Mouse (Mus musculus) MEL (cell line): Measurements from ENCODE around the gene Mylk. TPM values are rescaled to one million over a fixed set of nuclear protein-coding genes. Genes with fewer than 3 reads are reported as not detected.

Experiments
- DNase-seq: peaks from one replicate; pipeline ENCODE4 v3.0.0; 2011; ENCODE audit warnings: low read depth, low spot score
- H3K27ac ChIP-seq: 2 replicates; pipeline ENCODE4 v1.5.1; 2012; ENCODE audit warnings: low read depth, mild to moderate bottlenecking, control low read depth, low read length, moderate library complexity; ENCODE audit not compliant: control insufficient read depth
- H3K27me3 ChIP-seq, 2 experiments: fragments of 150-350 bp in 1 of 2; sonication (generic) in 1 of 2; 2 replicates each; pipeline ENCODE4 v1.6.1; 2012; ENCODE audit warnings: low read length in 2 of 2, mild to moderate bottlenecking in 2 of 2, improper control_type of control experiment in 1 of 2, moderate library complexity in 1 of 2; ENCODE audit not compliant: insufficient read depth in 2 of 2, control insufficient read depth in 1 of 2
- H3K36me3 ChIP-seq, 2 experiments: 2 replicates each; pipeline ENCODE4 v1.6.1; 2012 to 2014; ENCODE audit warnings: low read length in 2 of 2, improper control_type of control experiment in 1 of 2, inconsistent platforms in 1 of 2, mild to moderate bottlenecking in 1 of 2; ENCODE audit not compliant: insufficient read depth in 2 of 2, control insufficient read depth in 1 of 2
- H3K4me1 ChIP-seq, 2 experiments: fragments of 150-350 bp in 1 of 2; sonication (generic) in 1 of 2; 2 replicates each; pipeline ENCODE4 v1.6.1; 2012; ENCODE audit warnings: low read length in 2 of 2, improper control_type of control experiment in 1 of 2, mild to moderate bottlenecking in 1 of 2; ENCODE audit not compliant: insufficient read depth in 2 of 2, control insufficient read depth in 1 of 2
- H3K4me3 ChIP-seq, 2 experiments: fragments of 150-350 bp in 1 of 2; sonication (generic) in 1 of 2; 2 replicates each; pipeline ENCODE4 v1.5.1; 2012; ENCODE audit warnings: low read depth in 2 of 2, low read length in 2 of 2, mild to moderate bottlenecking in 2 of 2, moderate library complexity in 2 of 2, control low read depth in 1 of 2, improper control_type of control experiment in 1 of 2; ENCODE audit not compliant: control insufficient read depth in 1 of 2, insufficient read depth in 1 of 2
- H3K79me2 ChIP-seq: 2 replicates; pipeline ENCODE4 v1.6.1; 2012; ENCODE audit warnings: mild to moderate bottlenecking, low read length, moderate library complexity; ENCODE audit not compliant: control insufficient read depth, poor library complexity, insufficient read depth
- H3K9ac ChIP-seq: 2 replicates; pipeline ENCODE4 v1.6.1; 2012; ENCODE audit warnings: low read depth, mild to moderate bottlenecking, control low read depth, low read length, moderate library complexity; ENCODE audit not compliant: control insufficient read depth, poor library complexity, severe bottlenecking
- H3K9me3 ChIP-seq: fragments of 150-350 bp; sonication (generic); replicated peaks from 2 replicates; pipeline ENCODE4 v1.6.1; 2012; ENCODE audit warnings: mild to moderate bottlenecking, low read length, improper control_type of control experiment, moderate library complexity; ENCODE audit not compliant: insufficient read depth
- CHD1 ChIP-seq: IDR thresholded peaks from 2 replicates; pipeline ENCODE4 v1.6.1; 2012; ENCODE audit warnings: low read depth, mild to moderate bottlenecking, inconsistent platforms, low read length, improper control_type of control experiment
- CHD2 ChIP-seq: IDR thresholded peaks from 2 replicates; pipeline ENCODE4 v1.6.1; 2011; ENCODE audit warnings: low read length, improper control_type of control experiment
- CTCF ChIP-seq, 3 experiments: IDR thresholded peaks in 2 of 3; conservative IDR thresholded peaks in 1 of 3; 2 replicates each; pipeline ENCODE4 v1.5.1; 2011 to 2012; ENCODE audit warnings: low read length in 3 of 3, low read depth in 2 of 3, mild to moderate bottlenecking in 2 of 3, improper control_type of control experiment in 1 of 3, inconsistent platforms in 1 of 3, mixed read lengths in 1 of 3, moderate library complexity in 1 of 3; ENCODE audit not compliant: control insufficient read depth in 1 of 3, insufficient read depth in 1 of 3, poor library complexity in 1 of 3, severe bottlenecking in 1 of 3
- ELF1 ChIP-seq: IDR thresholded peaks from 2 replicates; pipeline ENCODE4 v1.6.1; 2014; ENCODE audit warnings: low read depth, mild to moderate bottlenecking, inconsistent platforms, low read length, improper control_type of control experiment, moderate library complexity
- EP300 ChIP-seq, 2 experiments: IDR thresholded peaks; 2 replicates each; pipeline ENCODE4 v1.6.1; 2011; ENCODE audit warnings: improper control_type of control experiment in 2 of 2, low read length in 2 of 2, low read depth in 1 of 2, mild to moderate bottlenecking in 1 of 2
- ETS1 ChIP-seq: IDR thresholded peaks from 2 replicates; pipeline ENCODE4 v1.6.1; 2012; ENCODE audit warnings: low read depth, mild to moderate bottlenecking, inconsistent platforms, low read length, improper control_type of control experiment, moderate library complexity
- GABPA ChIP-seq: IDR thresholded peaks from 2 replicates; pipeline ENCODE4 v1.6.1; 2012; ENCODE audit warnings: low read depth, mild to moderate bottlenecking, inconsistent platforms, low read length, improper control_type of control experiment, moderate library complexity
- GATA1 ChIP-seq: IDR thresholded peaks from 2 replicates; pipeline ENCODE4 v1.6.1; 2011; ENCODE audit warnings: low read depth, low read length, improper control_type of control experiment
- HCFC1 ChIP-seq: IDR thresholded peaks from 2 replicates; pipeline ENCODE4 v1.6.1; 2012; ENCODE audit warnings: low read depth, mild to moderate bottlenecking, inconsistent platforms, low read length, improper control_type of control experiment, moderate library complexity
- MAX ChIP-seq: IDR thresholded peaks from 2 replicates; pipeline ENCODE4 v1.6.1; 2011; ENCODE audit warnings: low read length, improper control_type of control experiment
- MAZ ChIP-seq: IDR thresholded peaks from 2 replicates; pipeline ENCODE4 v1.6.1; 2012; ENCODE audit warnings: low read depth, mild to moderate bottlenecking, inconsistent platforms, low read length, improper control_type of control experiment
- MYB ChIP-seq: IDR thresholded peaks from 2 replicates; pipeline ENCODE4 v1.6.1; 2011; ENCODE audit warnings: mild to moderate bottlenecking, low read depth, low read length, improper control_type of control experiment
- MYC ChIP-seq: IDR thresholded peaks from 2 replicates; pipeline ENCODE4 v1.6.1; 2011; ENCODE audit warnings: low read depth, mild to moderate bottlenecking, low read length, improper control_type of control experiment, moderate library complexity
- NELFE ChIP-seq: IDR thresholded peaks from 2 replicates; pipeline ENCODE4 v1.6.1; 2011; ENCODE audit warnings: low read depth, low read length, improper control_type of control experiment
- POLR2AphosphoS2 ChIP-seq: IDR thresholded peaks from 2 replicates; pipeline ENCODE4 v1.6.1; 2011; ENCODE audit warnings: low read length, improper control_type of control experiment
- POLR2AphosphoS5 ChIP-seq: IDR thresholded peaks from 2 replicates; pipeline ENCODE4 v1.6.1; 2012; ENCODE audit warnings: low read depth, borderline replicate concordance, mild to moderate bottlenecking, inconsistent platforms, low read length, moderate library complexity, mixed read lengths
- RAD21 ChIP-seq: IDR thresholded peaks from 2 replicates; pipeline ENCODE4 v1.6.1; 2011; ENCODE audit warnings: mild to moderate bottlenecking, low read depth, low read length, improper control_type of control experiment
- SMC3 ChIP-seq: IDR thresholded peaks from 2 replicates; pipeline ENCODE4 v1.6.1; 2011; ENCODE audit warnings: low read depth, low read length, improper control_type of control experiment
- TBP ChIP-seq: IDR thresholded peaks from 2 replicates; pipeline ENCODE4 v1.8.0; 2011; ENCODE audit warnings: low read depth, low read length, improper control_type of control experiment
- UBTF ChIP-seq: IDR thresholded peaks from 2 replicates; pipeline ENCODE4 v1.6.1; 2012; ENCODE audit warnings: low read depth, mild to moderate bottlenecking, inconsistent platforms, low read length, improper control_type of control experiment, moderate library complexity, borderline replicate concordance; ENCODE audit not compliant: insufficient read depth
- ZC3H11A ChIP-seq: IDR thresholded peaks from 2 replicates; pipeline ENCODE4 v1.6.1; 2012; ENCODE audit warnings: low read depth, mild to moderate bottlenecking, inconsistent platforms, low read length, improper control_type of control experiment
- ZKSCAN1 ChIP-seq: IDR thresholded peaks from 2 replicates; pipeline ENCODE4 v1.6.1; 2012; ENCODE audit warnings: low read depth, mild to moderate bottlenecking, inconsistent platforms, low read length, improper control_type of control experiment, moderate library complexity
- ZMIZ1 ChIP-seq: IDR thresholded peaks from 2 replicates; pipeline ENCODE4 v1.6.1; 2012; ENCODE audit warnings: low read depth, mild to moderate bottlenecking, inconsistent platforms, low read length, improper control_type of control experiment, moderate library complexity
- ZNF384 ChIP-seq: IDR thresholded peaks from 2 replicates; pipeline ENCODE4 v1.6.1; 2012; ENCODE audit warnings: low read depth, mild to moderate bottlenecking, inconsistent platforms, low read length, improper control_type of control experiment
- polyA plus RNA-seq, 2 experiments: library from polyadenylated mRNA; stranded (reverse) in 1 of 2; unstranded in 1 of 2; fragments of >175 nt in 1 of 2; fragments of >200 nt in 1 of 2; gene quantifications; 2 replicates each; pipeline versions ENCODE4 v1.2.1 to v1.2.4; 2012; ENCODE audit warnings: low replicate concordance in 2 of 2, low read depth in 1 of 2; ENCODE audit not compliant: insufficient read length in 2 of 2, insufficient read depth in 1 of 2, missing spikeins in 1 of 2
- total RNA-seq: library from RNA; depleted of rRNA; stranded (reverse); fragments of 300-350 nt; gene quantifications from 2 replicates; pipeline ENCODE4 v1.2.3, GENCODE M21; 2012

Gene Mylk
- total and polyA plus RNA-seq, 3 experiments = not detected

- DNase-seq = no peak
- Histone ChIP-seq H3K36me3 (no peaks in the 10 kb centered on the region), H3K79me2 (no peaks in the 10 kb centered on the region), H3K27ac (no peak overlapping the region), H3K4me3 (no peak overlapping the region), H3K27me3 (no peaks in the 10 kb centered on the region), H3K9ac (no peak overlapping the region), H3K9me3 (no peaks in the 10 kb centered on the region), H3K4me1 (no peaks in the 10 kb centered on the region)
- TF ChIP-seq CTCF (IDR thresholded peaks at IDR 0.05 in 2 of 3, conservative IDR thresholded peaks at IDR 0.05 in 1 of 3; ENCODE audit: control insufficient read depth in 1 of 3, insufficient read depth in 1 of 3, low read depth in 2 of 3, low read length in 3 of 3, poor library complexity in 1 of 3, severe bottlenecking in 1 of 3) (no peak), ZC3H11A (no peak)
These were observed 149.0 kb downstream of the Mylk start for GRCm38 (mm10) chr16:34894016-34894415.

DNA sequence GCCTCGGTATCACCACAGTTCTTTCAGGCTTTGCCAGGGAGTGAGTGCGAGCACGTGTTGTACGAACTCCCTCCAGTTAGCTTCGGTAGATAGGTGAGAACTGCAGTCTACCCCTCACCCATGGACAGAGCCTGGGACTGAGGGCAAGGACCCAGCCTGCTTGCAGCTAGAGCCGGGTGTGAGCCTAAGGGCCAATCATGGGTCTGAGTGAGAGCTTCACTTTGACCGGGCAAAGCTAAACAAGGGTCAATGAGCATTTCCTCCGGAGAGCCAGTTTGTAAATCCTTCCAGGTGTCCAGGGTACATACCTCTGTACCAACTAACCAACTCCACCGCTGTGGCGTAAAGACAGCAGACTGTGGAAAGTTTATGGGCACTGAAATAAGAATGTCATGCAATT is 150.9 kb downstream of the Mylk start:
- no peak for DNase-seq
- no peak overlapping the region for H3K4me3 ChIP-seq
- H3K4me1 ChIP-seq = no peaks in the 10 kb centered on the region
- H3K9ac ChIP-seq = no peak overlapping the region
- H3K79me2 ChIP-seq = no peaks in the 10 kb centered on the region
- H3K27ac ChIP-seq = no peak overlapping the region
- H3K36me3 ChIP-seq = no peaks in the 10 kb centered on the region
- H3K27me3 ChIP-seq = no peaks in the 10 kb centered on the region
- no peaks in the 10 kb centered on the region for H3K9me3 ChIP-seq
- no peak for TF ChIP-seq POLR2AphosphoS5
- no peak for TF ChIP-seq MAX
- no peak for TF ChIP-seq NELFE
- TF ChIP-seq HCFC1 = no peak
- no peak for TF ChIP-seq ZKSCAN1
- TF ChIP-seq GATA1 = no peak
- TF ChIP-seq CHD2 = no peak
- no peak for TF ChIP-seq TBP
- no peak for TF ChIP-seq RAD21
- TF ChIP-seq MAZ = no peak
- no peak for TF ChIP-seq EP300 (IDR thresholded peaks at IDR 0.05; ENCODE audit: low read depth in 1 of 2, low read length in 2 of 2)
- TF ChIP-seq MYC = no peak
- no peak for TF ChIP-seq POLR2AphosphoS2
- TF ChIP-seq, all 39 proteins: peak for 0

- no peaks in the 10 kb centered on the region for H3K79me2 ChIP-seq
- H3K27me3 ChIP-seq = no peaks in the 10 kb centered on the region
- no peaks in the 10 kb centered on the region for H3K36me3 ChIP-seq
- no peaks in the 10 kb centered on the region for H3K4me1 ChIP-seq
- H3K9me3 ChIP-seq = no peaks in the 10 kb centered on the region
- H3K4me3 ChIP-seq = no peak overlapping the region
- DNase-seq = peak; percentile 8
- H3K9ac ChIP-seq = no peak overlapping the region
- no peak overlapping the region for H3K27ac ChIP-seq
- TF ChIP-seq ZMIZ1 (no peak), CHD1 (no peak), MYB (no peak), ZC3H11A (no peak), SMC3 (0 out of 2 replicates have a peak, but pooled peaks have one; percentile 3), UBTF (no peak), ZNF384 (no peak), POLR2AphosphoS5 (no peak), ELF1 (no peak), ETS1 (no peak), MAX (no peak), CTCF (IDR thresholded peaks at IDR 0.05 in 2 of 3, conservative IDR thresholded peaks at IDR 0.05 in 1 of 3; ENCODE audit: control insufficient read depth in 1 of 3, insufficient read depth in 1 of 3, low read depth in 2 of 3, low read length in 3 of 3, poor library complexity in 1 of 3, severe bottlenecking in 1 of 3) (no peak; a peak in 1 of 6 replicates), RAD21 (peak; percentile 10), GABPA (no peak), MYC (no peak)
These were observed 152.0 kb downstream of the Mylk start for GRCm38 (mm10) chr16:34896996-34897395.
